Mouse (Mus musculus) urinary bladder, postnatal 14 days (tissue): ENCODE results near the gene Rnpepl1.
"Not testable (repeated sequence)": the region's sequence is repeated elsewhere in the genome, so short reads cannot be mapped to it uniquely, and the experiment has no call there.

ENCODE experiments used
- DNase-seq: peaks from one replicate; pipeline ENCODE4 v3.0.0; 2021; ENCODE audit warnings: low spot score

Rnpepl1 gene

GRCm38 (mm10) chr1:92943219-92943989 lies 32.8 kb downstream of the Rnpepl1 start:
- no peak for DNase-seq

- no peak for DNase-seq
Observed at GRCm38 (mm10) chr1:92947966-92948365, 37.4 kb downstream of the Rnpepl1 start.

DNA sequence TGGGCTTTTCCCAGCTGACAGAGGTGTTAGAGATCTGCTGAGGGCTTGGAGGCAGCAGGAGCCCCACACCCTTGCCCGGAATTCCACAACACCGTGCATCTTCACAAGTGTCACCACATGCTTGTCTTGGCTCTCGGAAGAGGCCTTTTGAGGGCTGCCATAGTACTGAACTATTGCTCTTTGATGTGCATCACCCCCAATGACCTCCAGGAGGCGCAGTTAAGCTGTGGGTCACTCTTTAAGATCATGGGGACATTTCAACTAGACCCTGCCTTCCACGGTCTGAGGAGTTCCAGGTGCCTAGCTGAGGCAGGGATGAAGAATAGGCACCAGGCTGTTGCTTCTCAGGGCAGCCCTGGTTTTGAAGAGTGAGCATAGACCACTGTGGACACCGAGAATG lies 38.8 kb downstream of the Rnpepl1 start:
- no peak for DNase-seq

DNA sequence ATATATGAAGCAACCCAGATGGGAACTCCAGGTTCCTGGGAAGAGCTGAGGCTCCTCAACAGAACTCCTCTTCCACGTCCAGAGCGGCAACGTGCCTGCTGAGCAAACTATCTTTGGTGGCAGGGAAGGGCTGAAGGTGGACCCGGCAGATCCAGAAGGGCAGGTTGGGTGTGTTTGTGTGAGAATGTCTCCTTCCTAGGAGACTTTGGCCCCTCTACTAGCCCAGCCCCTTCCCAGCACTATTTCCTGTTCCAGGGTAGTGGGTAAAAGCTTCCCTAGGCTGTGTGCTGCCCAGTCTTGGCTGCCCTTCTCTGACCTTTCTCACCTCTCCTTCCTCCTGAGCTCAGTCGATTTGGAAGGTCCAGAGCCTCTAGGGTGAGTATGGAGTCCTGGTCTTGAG lies 40.0 kb downstream of the Rnpepl1 start, which contains the start of gene Gpr35:
Gpr35 (plus strand) TSS at position 259 of the 400 bp plus-strand sequence.
- peak; percentile 49 for DNase-seq

GRCm38 (mm10) chr1:92953641-92954040 lies 43.1 kb downstream of the Rnpepl1 start:
- no peak for DNase-seq

- peak; percentile 65 for DNase-seq
Observed at GRCm38 (mm10) chr1:92956571-92957335, 46.2 kb downstream of the Rnpepl1 start.

DNA sequence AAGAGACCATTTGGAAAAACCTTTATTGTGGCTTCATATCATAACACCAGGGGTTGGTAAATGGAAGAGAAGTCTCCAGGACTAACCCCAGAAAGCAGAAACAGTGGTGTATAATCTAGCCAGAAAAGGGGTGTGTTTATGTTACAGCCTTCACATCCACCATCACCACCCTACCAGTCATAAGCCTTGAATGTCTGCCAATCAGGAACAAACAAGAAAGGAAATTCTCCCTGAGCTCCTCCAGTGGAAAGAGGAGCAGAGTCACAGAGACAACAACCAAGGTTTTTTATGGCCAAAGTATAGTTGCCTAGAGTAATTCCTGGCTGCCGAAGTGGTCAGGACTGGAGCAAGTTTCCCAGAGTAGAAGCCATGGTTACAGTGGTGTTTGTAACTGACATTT lies 48.4 kb downstream of the Rnpepl1 start:
- DNase-seq, result no peak

- DNase-seq, result not testable (repeated sequence)
Observed at GRCm38 (mm10) chr1:92970791-92971190, 60.2 kb downstream of the Rnpepl1 start.

DNA sequence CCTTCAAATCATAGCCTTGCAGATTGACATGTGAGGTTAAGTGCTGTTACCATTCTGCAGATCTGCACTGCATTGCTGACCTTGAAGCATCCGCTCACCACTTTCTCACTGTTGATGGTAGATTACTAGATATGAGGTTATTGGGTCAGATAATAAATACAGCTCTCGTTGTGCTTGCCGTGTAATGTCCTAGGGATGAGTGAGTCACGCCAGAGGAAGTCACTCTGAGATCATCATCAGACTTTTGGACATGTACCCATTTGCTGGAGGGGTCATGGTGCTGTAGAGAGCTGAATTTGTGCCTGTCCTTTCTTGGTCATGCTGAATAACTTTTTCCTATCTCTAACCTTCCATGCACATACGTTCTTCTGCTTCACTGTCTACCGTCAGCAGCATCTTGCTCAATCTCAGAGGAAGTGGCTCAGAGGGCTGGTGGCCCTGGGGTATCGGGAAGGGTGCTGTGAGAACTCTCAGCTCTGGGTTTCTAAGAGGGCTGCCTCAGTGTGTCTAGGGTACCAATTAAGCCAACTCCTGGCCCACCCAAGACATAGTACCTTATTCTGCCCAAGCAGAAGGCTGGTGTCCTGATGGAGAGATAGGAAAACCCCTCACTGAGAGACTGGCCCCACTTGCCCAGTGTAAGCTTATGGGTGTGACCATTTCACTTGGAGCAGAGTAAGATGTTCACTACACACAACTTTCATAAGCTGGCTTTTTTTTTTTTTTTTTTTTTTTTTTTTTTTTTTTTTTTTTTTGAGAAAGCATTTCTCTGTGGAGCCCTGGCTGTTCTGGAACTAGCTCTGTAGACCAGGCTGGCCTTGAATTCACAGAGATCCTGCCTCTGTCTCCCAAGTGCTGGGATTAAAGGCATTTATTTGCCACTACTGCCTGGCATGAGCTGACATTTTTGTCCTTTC lies 61.6 kb downstream of the Rnpepl1 start:
- DNase-seq, result no peak

DNA sequence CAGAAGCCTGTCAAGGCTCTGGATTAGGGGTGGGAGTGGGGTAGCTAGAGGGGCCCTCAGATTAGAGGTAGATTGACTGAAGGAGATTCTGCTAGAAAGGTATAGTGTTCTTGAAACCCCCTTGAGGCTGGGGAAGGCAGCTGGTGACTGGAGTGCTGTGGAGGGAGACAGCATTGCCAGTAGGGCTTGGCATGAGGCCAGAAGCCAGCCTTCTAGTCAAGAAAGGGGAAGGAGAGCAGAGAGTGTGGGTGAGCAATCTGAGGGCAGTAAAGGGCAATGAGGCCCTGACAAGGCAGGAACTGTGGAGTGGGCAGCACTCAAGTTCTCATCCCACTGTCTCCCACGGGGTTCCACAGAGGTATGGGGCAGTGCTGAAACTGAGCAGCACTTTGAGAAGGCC lies 62.3 kb downstream of the Rnpepl1 start:
- DNase-seq, result peak; percentile 31
